ENCODE assay signal across 14 mouse cellular contexts in the genomic region with DNA sequence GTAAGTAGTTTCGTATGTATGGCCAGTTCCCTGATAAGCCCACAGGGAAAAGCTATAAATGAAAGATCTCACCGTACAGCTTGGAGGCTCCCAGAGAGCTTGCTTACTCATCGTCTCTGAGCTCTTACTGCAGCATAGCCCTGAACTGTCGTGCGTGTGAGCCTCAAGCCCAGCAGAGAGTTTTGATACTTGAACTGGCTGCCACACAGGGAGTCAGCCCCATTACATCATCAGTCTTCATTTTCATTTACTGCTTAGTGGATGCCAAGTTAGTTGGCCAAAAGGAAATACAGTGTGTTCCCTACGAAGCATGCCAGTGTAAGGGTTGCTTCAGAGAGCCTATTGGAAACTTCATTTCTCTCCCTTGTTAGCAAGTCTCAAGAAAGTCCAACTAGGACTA. TPM values are rescaled to one million over a fixed set of nuclear protein-coding genes. Genes with fewer than 3 reads are reported as not detected.
DNase-seq lines count a peak whose midpoint lies in the region; ATAC-seq and TF ChIP-seq lines count a peak whose summit lies in the region.
"Had no signal": no experiment of that assay in that cellular context is flagged by ENCODE, and none has a peak within 500 bp of the region (broad histone marks: within the 10 kb centered on the region; RNA-seq: fewer than 3 reads in every experiment).

No protein-coding gene starts in this region.

- intact Hi-C loops in gastrocnemius, postnatal 14 days (cut with DNase I; ENCODE audit: low total_unique reads): no loop called here

- H3K9me3 ChIP-seq in lung, postnatal 0 days (ENCODE audit: low read length): no peaks in the 10 kb centered on the region
- no peaks in the 10 kb centered on the region for H3K9me3 ChIP-seq in liver, embryonic 14.5 days (ENCODE audit: control insufficient read depth, low read length)
- H3K9me3 ChIP-seq: lung, embryonic 15.5 days had no signal

- TF ChIP-seq CTCF in lung, postnatal 0 days (IDR thresholded peaks at IDR 0.05): no peak
- TF ChIP-seq CTCF in liver, embryonic 14.5 days (IDR thresholded peaks at IDR 0.05; ENCODE audit: low read depth): no peak

- H3K27me3 ChIP-seq in lung, postnatal 0 days (replicated peaks; ENCODE audit: insufficient read depth, low read length): no peaks in the 10 kb centered on the region
- no peaks in the 10 kb centered on the region for H3K27me3 ChIP-seq in liver, embryonic 14.5 days (ENCODE audit: control insufficient read depth, insufficient read depth, low read length)
- H3K27me3 ChIP-seq: lung, embryonic 15.5 days had no signal

- DNase-seq in gastrocnemius, adult 18-20 months (ENCODE audit: low spot score): peak; percentile 60
- DNase-seq in gastrocnemius, postnatal 14 days: no peak
- peak; percentile 66 for DNase-seq in lung, postnatal 0 days (ENCODE audit: low spot score)
- no peak for DNase-seq in lung, postnatal 14 days
- peak; percentile 83 for DNase-seq in NIH3T3 (ENCODE audit: low read depth)
- no peak for DNase-seq in liver, embryonic 14.5 days (ENCODE audit: low read depth in 3 of 3, low spot score in 3 of 3)
- no peak for DNase-seq in urinary bladder, adult 18-20 months (ENCODE audit: low spot score in 2 of 2)
- no peak for DNase-seq in ovary, adult 18-20 months (ENCODE audit: low spot score)
- DNase-seq: heart, postnatal 10 days; kidney, postnatal 36 days; right cerebral cortex, postnatal 25 days; thymus, postnatal 36 days had no signal

- H3K27ac ChIP-seq in lung, postnatal 0 days (ENCODE audit: low read length): peak overlapping the region; percentile 20; the same call in 1 of the 2 replicates
- no peak overlapping the region for H3K27ac ChIP-seq in liver, embryonic 14.5 days
- H3K27ac ChIP-seq: lung, embryonic 15.5 days had no signal

- no peaks in the 10 kb centered on the region for H3K36me3 ChIP-seq in lung, postnatal 0 days (ENCODE audit: insufficient read depth, low read length)
- H3K36me3 ChIP-seq in liver, embryonic 14.5 days (replicated peaks; ENCODE audit: control insufficient read depth, insufficient read depth, low read depth): peaks cover 2% of the 10 kb centered on the region

- 42% methylated on average over 6 of the region's 6 CpGs for WGBS in lung, postnatal 0 days
- WGBS in liver, embryonic 14.5 days (ENCODE audit: insufficient replicate concordance): 34% methylated on average over 6 of the region's 6 CpGs

- H3K4me2 ChIP-seq in lung, postnatal 0 days (replicated peaks; ENCODE audit: low read depth, low read length): no peak overlapping the region
- H3K4me2 ChIP-seq in liver, embryonic 14.5 days (ENCODE audit: low read depth): no peak overlapping the region
- H3K4me2 ChIP-seq: lung, embryonic 15.5 days had no signal

- no peak overlapping the region for H3K9ac ChIP-seq in lung, postnatal 0 days (replicated peaks; ENCODE audit: low read depth)
- H3K9ac ChIP-seq in liver, embryonic 14.5 days (replicated peaks): no peak overlapping the region
- H3K9ac ChIP-seq: lung, embryonic 15.5 days had no signal

- no peak for TF ChIP-seq EP300 in lung, postnatal 0 days (IDR thresholded peaks at IDR 0.05)
- no peak for TF ChIP-seq EP300 in liver, embryonic 14.5 days (IDR thresholded peaks at IDR 0.05; ENCODE audit: low read depth)

- peak; percentile 43 for ATAC-seq in lung, postnatal 0 days
- peak; percentile 27; the same call in 1 of the 2 replicates for ATAC-seq in liver, embryonic 14.5 days (ENCODE audit: insufficient read depth)

- no peak overlapping the region for H3K4me3 ChIP-seq in lung, postnatal 0 days (ENCODE audit: low read depth, low read length)
- H3K4me3 ChIP-seq in liver, embryonic 14.5 days (ENCODE audit: insufficient read depth in 1 of 2, low read depth in 2 of 2, low read length in 2 of 2): no peak overlapping the region
- H3K4me3 ChIP-seq: erythroblast, embryonic 14.5 days; lung, embryonic 15.5 days had no signal

- peaks cover 19% of the 10 kb centered on the region; the same call in 1 of the 2 replicates for H3K4me1 ChIP-seq in lung, postnatal 0 days (ENCODE audit: insufficient read depth, low read depth, low read length)
- peaks cover 11 to 23% of the 10 kb centered on the region in 2 experiments for H3K4me1 ChIP-seq in liver, embryonic 14.5 days (replicated peaks; ENCODE audit: control insufficient read depth in 2 of 2, insufficient read depth in 2 of 2, low read length in 1 of 2)

RNA-seq across cellular contexts. Expression of a gene that starts 50.1 kb away (rescaled TPM):
- 10 to 100 TPM; 13.1 to 28.0 TPM for total RNA-seq in gastrocnemius, adult 18-20 months (2021)
- total RNA-seq in gastrocnemius, postnatal 14 days (2021): 10 to 100 TPM; 24.9 to 30.4 TPM
- polyA plus RNA-seq in lung, postnatal 0 days (2015; fragmentation: Nextera tagmentation; extraction: Ambion mirVana): 56.8 and 58.6 TPM in 2 replicates
- 8.1 and 8.2 TPM in 2 replicates for polyA plus RNA-seq in liver, embryonic 14.5 days (2012; rRNA removed)
- 5.0 and 6.0 TPM in 2 replicates for polyA plus RNA-seq in liver, embryonic 14.5 days (2014; fragmentation: Nextera tagmentation; extraction: Ambion mirVana)

Comparison
In these comparisons a context has a peak if more than half of its experiments do, and no peak if none do; other contexts are left out.
1. DNase-seq: peak in gastrocnemius, adult 18-20 months (single experiment), lung, postnatal 0 days (single experiment) and NIH3T3 (single experiment); none in gastrocnemius, postnatal 14 days (single experiment), lung, postnatal 14 days (single experiment), liver, embryonic 14.5 days (0 of 3), urinary bladder, adult 18-20 months (0 of 2) and ovary, adult 18-20 months (single experiment).